Mouse (Mus musculus) intestine, embryonic 16.5 days (tissue): ENCODE measurements around the gene Eif5. TPM values are rescaled to one million over a fixed set of nuclear protein-coding genes. Genes with fewer than 3 reads are reported as not detected.
A peak's percentile ranks its signal among the peaks of the same experiment; 100 is the strongest.

Experiments used
- ATAC-seq: fragments of 200-750 bp; cut with Nextera tagmentation; 2 replicates; pipeline ENCODE4 v1.8.0; 2017; ENCODE audit warnings: moderate TSS enrichment, moderate library complexity
- H3K27ac ChIP-seq: fragments of 300-500 bp; sonication (generic); 2 replicates; pipeline ENCODE4 v1.5.1; 2014; ENCODE audit warnings: mild to moderate bottlenecking, low read length
- H3K27me3 ChIP-seq: fragments of 300-500 bp; sonication (generic); replicated peaks from 2 replicates; pipeline ENCODE4 v1.6.1; 2014; ENCODE audit warnings: low read length, control low read depth, mixed read lengths; ENCODE audit not compliant: control insufficient read depth, insufficient read depth
- H3K36me3 ChIP-seq: fragments of 300-500 bp; sonication (generic); 2 replicates; pipeline ENCODE4 v1.6.1; 2014; ENCODE audit warnings: low read length, control low read depth; ENCODE audit not compliant: control insufficient read depth, insufficient read depth
- H3K4me1 ChIP-seq: fragments of 300-500 bp; sonication (generic); 2 replicates; pipeline ENCODE4 v1.6.1; 2014; ENCODE audit warnings: low read length, control low read depth, mixed read lengths; ENCODE audit not compliant: control insufficient read depth, insufficient read depth
- H3K4me2 ChIP-seq: fragments of 300-500 bp; sonication (generic); 2 replicates; pipeline ENCODE4 v1.6.1; 2014; ENCODE audit warnings: low read depth, low read length, control low read depth
- H3K4me3 ChIP-seq: fragments of 300-500 bp; sonication (generic); 2 replicates; pipeline ENCODE4 v1.5.1; 2014; ENCODE audit warnings: mild to moderate bottlenecking, low read length
- H3K9ac ChIP-seq: fragments of 300-500 bp; sonication (generic); 2 replicates; pipeline ENCODE4 v1.6.1; 2014; ENCODE audit warnings: low read depth, low read length
- H3K9me3 ChIP-seq: fragments of 300-500 bp; sonication (generic); 2 replicates; pipeline ENCODE4 v1.6.1; 2016; ENCODE audit warnings: low read length, control low read depth; ENCODE audit not compliant: control insufficient read depth
- WGBS: fragments of 180-500 bp; shearing (Covaris S2); extraction: QIAGEN DNeasy Blood & Tissue Kit; methylation state at CpG from one replicate; pipeline ENCODE4 v1.1.7; 2014; 5-methylcytosine and 5-hydroxymethylcytosine counted together
- polyA plus RNA-seq: library from polyadenylated mRNA; unstranded; fragments of >200 nt; fragmentation: Nextera tagmentation; extraction: Ambion mirVana; gene quantifications from 2 replicates; pipeline ENCODE4 v1.2.1, GENCODE M21; 2015

The Eif5 gene
- polyA plus RNA-seq, 1 experiment from 2014 or later, result 531 TPM

DNA sequence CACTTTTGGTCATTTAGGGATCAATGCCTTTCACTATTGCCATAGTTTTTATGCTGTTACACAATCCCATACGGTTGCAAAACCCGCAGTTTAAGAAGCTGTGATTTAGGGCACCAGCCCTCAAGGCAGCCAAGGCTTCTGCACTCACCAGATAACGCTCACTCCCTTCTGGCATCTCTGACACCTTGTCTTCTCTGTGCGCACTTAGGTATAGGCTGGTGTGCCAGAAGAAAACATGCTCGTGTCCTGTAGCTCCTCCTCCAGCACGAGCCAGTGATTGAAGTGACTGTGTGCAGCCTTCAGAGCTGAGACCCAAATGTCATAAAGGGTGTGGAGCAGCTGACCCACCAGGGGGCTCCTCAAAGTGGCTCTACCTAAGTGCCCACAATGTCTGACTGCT is 2.5 kb upstream of the Eif5 start:
- peak overlapping the region; percentile 40 for H3K27ac ChIP-seq
- no peak overlapping the region; the same call in 1 of the 2 replicates for H3K4me3 ChIP-seq
- 49% methylated on average over 6 of the region's 6 CpGs for WGBS
- H3K9me3 ChIP-seq, result no peaks in the 10 kb centered on the region
- no peak for ATAC-seq
- H3K36me3 ChIP-seq, result no peaks in the 10 kb centered on the region
- H3K4me2 ChIP-seq, result no peak overlapping the region
- no peaks in the 10 kb centered on the region for H3K27me3 ChIP-seq
- no peak overlapping the region for H3K9ac ChIP-seq
- peaks cover 11% of the 10 kb centered on the region for H3K4me1 ChIP-seq

DNA sequence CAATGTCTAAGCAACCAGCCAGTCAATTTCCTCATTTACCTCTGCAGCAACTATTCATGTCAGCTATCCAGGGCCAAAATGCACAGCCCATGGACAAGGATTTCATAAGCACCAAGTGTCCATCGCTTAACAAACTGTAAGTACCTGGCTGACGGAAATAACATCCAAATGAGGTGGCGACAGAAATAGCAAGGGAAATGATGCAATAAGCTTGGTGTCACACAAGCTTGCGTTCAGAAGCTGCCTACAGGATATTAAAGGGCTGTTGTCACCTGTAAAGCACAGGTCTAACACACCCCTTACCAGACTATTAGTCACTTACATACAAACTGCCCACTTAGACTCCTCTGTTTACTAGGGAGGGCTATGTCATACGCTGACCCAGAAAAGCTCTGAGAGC is 2.1 kb upstream of the Eif5 start:
- no peak overlapping the region for H3K4me2 ChIP-seq
- H3K27ac ChIP-seq, result peak overlapping the region; percentile 40

DNA sequence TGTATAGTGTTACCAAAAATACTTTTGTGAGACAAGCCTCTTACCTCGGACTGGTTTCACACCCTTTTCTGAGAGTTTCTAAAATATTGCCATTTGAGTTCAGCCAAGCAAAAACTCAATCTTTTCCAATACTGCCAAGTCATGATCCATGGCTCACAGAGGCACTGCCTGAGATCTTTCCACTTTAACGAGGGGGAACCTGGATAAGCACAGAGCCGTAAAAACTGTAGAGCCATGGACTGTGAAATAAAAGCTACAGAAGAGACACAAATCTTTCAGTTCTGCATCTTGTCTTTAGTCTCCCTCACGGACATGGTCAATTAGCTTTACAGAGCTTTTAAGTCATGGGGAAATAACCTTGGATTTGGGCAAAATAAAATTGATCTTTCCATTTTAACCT is 1.1 kb upstream of the Eif5 start:
- H3K27ac ChIP-seq, result peak overlapping the region; percentile 79
- peak overlapping the region; percentile 99 for H3K9ac ChIP-seq
- H3K4me3 ChIP-seq, result peak overlapping the region; percentile 76
- no peak for ATAC-seq
- H3K27me3 ChIP-seq, result no peaks in the 10 kb centered on the region
- WGBS, result 37% methylated on average over 4 of the region's 4 CpGs
- peaks cover 15% of the 10 kb centered on the region for H3K4me1 ChIP-seq
- H3K36me3 ChIP-seq, result peaks cover 4% of the 10 kb centered on the region; the same call in 1 of the 2 replicates
- peak overlapping the region; percentile 71 for H3K4me2 ChIP-seq
- H3K9me3 ChIP-seq, result no peaks in the 10 kb centered on the region

More for the DNA sequence above, 2.1 kb upstream of the Eif5 start:
- Histone ChIP-seq H3K9me3 (no peaks in the 10 kb centered on the region), H3K9ac (no peak overlapping the region), H3K36me3 (peaks cover 3% of the 10 kb centered on the region; the same call in 1 of the 2 replicates), H3K27me3 (no peaks in the 10 kb centered on the region), H3K4me3 (no peak overlapping the region), H3K4me1 (peaks cover 14% of the 10 kb centered on the region)
- WGBS, result 68% methylated on average over 5 of the region's 5 CpGs
- no peak for ATAC-seq

DNA sequence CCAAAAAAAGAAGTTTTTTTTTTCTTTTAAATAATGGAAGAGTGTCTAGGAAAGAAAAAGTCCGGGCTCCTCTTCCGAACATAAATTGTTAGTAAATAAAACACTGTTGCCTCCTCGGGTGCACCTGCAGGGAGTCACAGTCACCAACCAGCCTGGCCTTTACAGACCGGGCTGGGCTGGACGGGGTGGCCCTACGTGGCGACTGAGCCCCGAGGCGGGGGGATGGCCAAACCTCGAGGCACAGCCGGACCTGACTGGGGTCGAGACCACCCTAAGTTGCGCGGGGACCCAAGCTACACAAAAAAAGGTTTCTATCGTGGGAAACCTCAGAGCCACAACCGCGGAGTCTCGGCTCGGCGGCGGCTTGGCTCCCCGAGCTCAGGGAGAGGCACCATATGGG is 475 bp upstream of the Eif5 start:
- Histone ChIP-seq H3K4me2 (peak overlapping the region; percentile 71), H3K27me3 (no peaks in the 10 kb centered on the region), H3K9me3 (no peaks in the 10 kb centered on the region), H3K27ac (peak overlapping the region; percentile 79), H3K9ac (peak overlapping the region; percentile 99), H3K4me3 (peak overlapping the region; percentile 76), H3K36me3 (peaks cover 9% of the 10 kb centered on the region; the same call in 1 of the 2 replicates), H3K4me1 (peaks cover 15% of the 10 kb centered on the region)
- 0% methylated on average over 22 of the region's 22 CpGs for WGBS
- ATAC-seq, result peak; percentile 42

DNA sequence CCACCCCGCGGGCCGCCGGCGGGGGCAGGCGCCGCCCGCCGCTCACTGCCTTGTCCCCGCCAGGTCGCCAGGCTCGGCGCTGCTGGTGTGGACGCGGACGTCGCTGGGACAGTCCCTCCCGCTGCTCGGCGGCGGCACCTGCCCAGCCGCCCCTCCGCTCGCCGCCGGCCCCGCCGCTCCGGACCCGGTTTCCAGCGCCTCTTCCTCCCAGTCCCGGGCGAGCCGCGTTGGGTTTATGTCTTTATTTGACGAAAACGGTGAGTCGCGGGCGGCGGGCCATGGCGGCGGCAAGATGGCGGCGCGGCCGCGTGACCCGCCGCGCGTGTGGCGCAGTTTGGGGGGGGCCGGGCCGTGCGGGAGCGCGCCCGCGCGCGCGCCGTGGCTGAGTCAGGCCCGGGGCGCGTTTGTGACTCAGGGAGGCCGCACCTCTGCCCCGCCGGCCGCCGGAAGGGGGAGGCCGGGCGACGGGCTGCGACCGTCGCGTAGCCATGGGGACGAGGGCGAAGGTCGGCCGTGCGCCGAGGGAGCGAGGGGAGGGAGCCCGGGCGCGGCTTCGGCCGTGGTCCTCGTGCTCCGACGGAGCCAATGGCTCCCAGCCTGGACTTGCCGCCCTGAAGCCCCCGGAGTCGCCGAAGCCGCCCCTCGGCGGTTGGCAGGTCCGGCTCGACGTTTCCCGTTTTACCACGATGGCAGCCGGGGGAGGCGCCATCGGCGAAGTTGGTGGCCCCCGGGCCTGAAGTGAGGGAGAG is 650 bp downstream of the Eif5 start:
- no peaks in the 10 kb centered on the region for H3K9me3 ChIP-seq

DNA sequence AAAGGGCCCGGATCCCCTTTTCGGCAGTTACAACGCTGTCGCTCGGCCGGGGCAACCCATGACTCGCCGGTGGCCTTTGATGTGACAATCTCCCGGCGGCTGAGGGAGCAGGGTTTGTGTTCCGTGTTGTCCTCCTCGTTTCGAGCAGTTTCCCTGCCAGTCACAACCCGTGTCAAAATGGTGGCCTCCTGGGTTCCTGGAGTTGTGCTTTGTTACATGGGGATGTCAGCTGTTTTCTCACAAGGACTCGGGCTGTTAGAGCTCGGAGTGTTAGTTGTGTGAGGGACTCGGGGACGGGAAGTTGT is 1.2 kb downstream of the Eif5 start:
- H3K36me3 ChIP-seq, result peaks cover 9% of the 10 kb centered on the region; the same call in 1 of the 2 replicates
- H3K4me2 ChIP-seq, result peak overlapping the region; percentile 75
- H3K9ac ChIP-seq, result peak overlapping the region; percentile 99
- peak overlapping the region; percentile 94 for H3K4me3 ChIP-seq
- H3K27ac ChIP-seq, result peak overlapping the region; percentile 99
- no peak for ATAC-seq
- H3K27me3 ChIP-seq, result no peaks in the 10 kb centered on the region
- H3K9me3 ChIP-seq, result no peaks in the 10 kb centered on the region
- H3K4me1 ChIP-seq, result peaks cover 15% of the 10 kb centered on the region
- WGBS, result under 1% methylated on average over 18 of the region's 18 CpGs

More for the DNA sequence above, 650 bp downstream of the Eif5 start:
- peak; percentile 72 for ATAC-seq
- under 1% methylated on average over 94 of the region's 111 CpGs for WGBS
- peak overlapping the region; percentile 99 for H3K27ac ChIP-seq
- no peaks in the 10 kb centered on the region for H3K27me3 ChIP-seq
- peak overlapping the region; percentile 75 for H3K4me2 ChIP-seq
- H3K4me1 ChIP-seq, result peaks cover 15% of the 10 kb centered on the region
- H3K36me3 ChIP-seq, result peaks cover 9% of the 10 kb centered on the region; the same call in 1 of the 2 replicates
- peak overlapping the region; percentile 94 for H3K4me3 ChIP-seq
- peak overlapping the region; percentile 99 for H3K9ac ChIP-seq

DNA sequence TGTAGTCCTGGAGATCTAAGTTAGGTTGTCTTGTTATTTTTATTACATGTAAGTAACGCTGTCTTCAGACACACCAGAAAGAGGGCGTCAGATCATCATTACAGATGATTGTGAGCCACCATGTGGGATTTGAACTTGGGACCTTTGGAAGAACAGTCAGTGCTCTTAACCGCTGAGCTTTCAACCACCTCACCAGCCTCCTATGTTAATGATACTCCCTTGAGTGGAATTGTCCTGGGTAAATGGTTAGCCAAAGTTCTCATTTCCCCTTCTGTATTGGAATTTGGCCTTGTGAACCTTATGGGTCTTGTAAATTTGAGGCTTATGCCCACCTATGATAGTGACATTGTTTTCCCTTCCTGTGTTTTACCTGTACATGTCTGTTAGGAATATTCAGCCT is 9.3 kb downstream of the Eif5 start:
- Histone ChIP-seq H3K27ac (no peak overlapping the region), H3K27me3 (no peaks in the 10 kb centered on the region), H3K9ac (no peak overlapping the region), H3K4me2 (no peak overlapping the region), H3K4me1 (no peaks in the 10 kb centered on the region), H3K9me3 (no peaks in the 10 kb centered on the region), H3K36me3 (peaks cover 14% of the 10 kb centered on the region; the same call in 1 of the 2 replicates), H3K4me3 (no peak overlapping the region)
- ATAC-seq, result no peak; the same call in 1 of the 2 replicates
- WGBS, result 85% methylated on average over 3 of the region's 3 CpGs

DNA sequence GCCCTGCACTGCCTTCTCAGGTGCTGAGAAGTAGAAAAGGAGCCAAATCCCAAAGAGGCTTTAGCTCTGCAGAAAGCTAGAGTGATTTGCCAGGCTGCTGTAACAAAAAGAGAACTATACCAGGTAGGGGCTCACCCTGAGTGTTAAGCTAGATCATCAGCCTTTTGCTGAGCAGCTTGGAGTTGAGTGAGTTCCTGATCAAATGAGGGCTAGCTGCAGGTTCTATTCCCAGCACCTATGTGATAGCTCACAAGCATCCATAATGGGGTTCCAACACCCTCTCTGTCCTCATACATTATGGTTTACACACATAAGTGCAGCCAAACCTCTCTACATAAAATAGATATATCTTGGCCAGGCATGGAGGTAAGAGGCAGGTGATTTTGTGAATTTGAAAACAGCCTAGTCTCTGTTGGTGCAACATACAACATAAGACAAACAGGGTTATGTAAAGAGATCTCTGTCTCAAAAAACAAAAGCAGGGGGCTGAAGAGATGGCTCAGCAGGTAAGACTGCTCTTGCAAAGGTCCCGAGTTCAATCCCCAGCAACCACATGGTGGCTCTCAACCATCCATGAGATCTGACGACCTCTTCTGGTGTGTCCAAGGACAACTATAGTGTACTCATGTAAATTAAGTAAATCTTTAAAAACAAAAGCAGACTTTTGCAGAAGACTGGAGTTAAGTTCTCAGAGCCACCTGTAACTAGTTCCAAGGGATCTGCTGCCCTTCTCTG is 10.9 kb downstream of the Eif5 start:
- no peaks in the 10 kb centered on the region for H3K9me3 ChIP-seq
- no peaks in the 10 kb centered on the region for H3K4me1 ChIP-seq
- 66% methylated on average over 2 of the region's 2 CpGs for WGBS
- no peak overlapping the region for H3K9ac ChIP-seq
- peaks cover 11% of the 10 kb centered on the region; the same call in 1 of the 2 replicates for H3K36me3 ChIP-seq
- H3K4me2 ChIP-seq, result no peak overlapping the region
- H3K27me3 ChIP-seq, result no peaks in the 10 kb centered on the region
- peak; percentile 30; the same call in 1 of the 2 replicates for ATAC-seq
- no peak overlapping the region for H3K4me3 ChIP-seq
- H3K27ac ChIP-seq, result no peak overlapping the region

DNA sequence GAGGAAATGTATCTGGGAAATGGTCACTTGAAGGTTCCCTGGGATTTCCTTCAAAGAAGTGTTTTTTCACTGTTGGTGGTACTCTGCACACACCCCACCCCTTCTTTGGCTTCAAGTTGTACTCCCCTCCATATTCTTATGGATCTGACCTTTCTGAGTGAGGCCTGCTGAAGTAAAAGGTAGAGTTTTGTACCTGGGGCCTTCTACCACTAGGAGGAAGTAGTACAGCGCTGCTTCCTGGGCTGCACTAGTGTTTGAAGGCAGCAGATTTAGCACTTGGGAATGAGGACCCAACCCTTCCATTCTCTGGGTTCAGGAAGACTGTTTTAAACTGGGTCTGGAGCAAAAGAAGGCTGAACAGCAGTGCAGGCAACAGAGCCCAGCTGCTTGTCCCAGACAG is 12.9 kb downstream of the Eif5 start:
- ATAC-seq, result 0 out of 2 replicates have a peak, but pooled peaks have one; percentile 10
- H3K4me3 ChIP-seq, result no peak overlapping the region
- H3K4me2 ChIP-seq, result no peak overlapping the region
- 43% methylated on average over 1 of the region's 1 CpGs for WGBS
- 0 out of 2 replicates have a peak, but pooled peaks cover 11% of the 10 kb centered on the region for H3K36me3 ChIP-seq
- H3K9ac ChIP-seq, result no peak overlapping the region
- no peaks in the 10 kb centered on the region for H3K27me3 ChIP-seq
- no peaks in the 10 kb centered on the region for H3K4me1 ChIP-seq
- H3K9me3 ChIP-seq, result no peaks in the 10 kb centered on the region
- H3K27ac ChIP-seq, result no peak overlapping the region
